Mouse (Mus musculus): ENCODE measurements around the gene Farsa.

- TF ChIP-seq CTCF (IDR thresholded peaks at IDR 0.05; ENCODE audit: control insufficient read depth, insufficient read depth, insufficient replicate concordance, low read depth, low read length), result no peak
- TF ChIP-seq POLR2A (IDR thresholded peaks at IDR 0.05; ENCODE audit: control insufficient read depth, low read depth, low read length), result no peak
These were observed 51.8 kb downstream of the Farsa start, which contains the start of gene Dnase2a for GRCm38 (mm10) chr8:84908421-84909161.
